Mouse (Mus musculus): ENCODE results near the gene Banp.

- TF ChIP-seq POLR2A (IDR thresholded peaks at IDR 0.05; ENCODE audit: low read depth, low read length) (no peak), CTCF (conservative IDR thresholded peaks at IDR 0.05 in 1 of 2, IDR thresholded peaks at IDR 0.05 in 1 of 2; ENCODE audit: low read depth in 2 of 2, low read length in 2 of 2) (no peak), EP300 (IDR thresholded peaks at IDR 0.05; ENCODE audit: low read length) (no peak), SIN3A (IDR thresholded peaks at IDR 0.05; ENCODE audit: low read length) (no peak)
Measured at GRCm38 (mm10) chr8:121924681-121925080, 24.9 kb upstream of the Banp start.
